Mouse (Mus musculus): ENCODE data around the gene Gm17490. TPM values are rescaled to one million over a fixed set of nuclear protein-coding genes. Genes with fewer than 3 reads are reported as not detected.

Gm17490 gene
- polyA plus RNA-seq, 1 experiment from 2014 or later, result not detected

DNA sequence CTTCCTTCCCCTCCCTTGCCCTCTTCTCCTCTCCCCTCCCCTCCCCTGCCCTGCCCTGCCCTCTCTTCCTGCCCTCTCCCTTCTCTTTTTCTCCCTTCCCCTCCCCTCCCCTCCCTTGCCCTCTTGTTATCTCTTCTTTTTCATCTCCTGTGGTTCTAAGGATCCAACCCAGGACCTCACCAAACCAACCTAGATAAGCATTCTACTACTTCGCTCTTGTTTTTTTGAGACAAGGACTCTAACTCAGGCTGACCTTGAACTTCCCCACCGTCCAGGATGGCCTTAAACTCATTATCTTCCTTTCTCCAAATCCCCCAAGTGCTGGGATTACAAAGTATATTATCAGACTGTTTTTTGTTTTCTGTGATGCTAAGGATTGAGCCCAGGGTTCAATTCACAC lies 26.7 kb upstream of the Gm17490 start:
- no peaks in the 10 kb centered on the region for H3K36me3 ChIP-seq

DNA sequence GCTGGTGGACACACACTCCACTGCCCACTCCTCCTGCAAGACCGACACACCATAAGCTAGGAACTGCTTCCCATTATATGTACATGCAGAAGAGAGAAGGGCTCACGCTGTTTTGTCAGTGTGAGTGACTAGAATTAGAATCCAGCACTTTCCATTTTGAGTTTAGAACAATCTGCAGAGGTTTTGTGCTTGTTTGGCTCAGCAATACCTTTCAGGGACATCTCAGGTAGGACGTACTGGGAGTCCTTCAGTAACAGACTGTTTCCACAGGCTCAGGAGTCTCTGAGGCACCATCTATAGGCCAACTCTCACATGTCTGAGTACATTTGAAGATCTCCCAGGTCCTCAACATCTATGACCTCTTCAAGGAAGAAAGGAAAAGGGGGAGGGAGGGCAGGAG lies 26.1 kb upstream of the Gm17490 start:
- DNase-seq (ENCODE audit: low spot score), result no peak
- H3K4me1 ChIP-seq (replicated peaks), result no peaks in the 10 kb centered on the region
- H3K9me3 ChIP-seq, result no peaks in the 10 kb centered on the region
- H3K27me3 ChIP-seq (ENCODE audit: insufficient read depth, poor library complexity, severe bottlenecking), result no peaks in the 10 kb centered on the region
- 88% methylated on average over 3 of the region's 3 CpGs for whole genome bisulfite sequencing
- no peak overlapping the region for H3K4me3 ChIP-seq
- no peaks in the 10 kb centered on the region for H3K36me3 ChIP-seq
- H3K27ac ChIP-seq, result no peak overlapping the region

More for the DNA sequence above, 26.7 kb upstream of the Gm17490 start:
- no peak for DNase-seq (ENCODE audit: low spot score)
- 81% methylated on average over 2 of the region's 2 CpGs for WGBS
- no peaks in the 10 kb centered on the region for H3K9me3 ChIP-seq
- H3K27me3 ChIP-seq (ENCODE audit: insufficient read depth, poor library complexity, severe bottlenecking), result no peaks in the 10 kb centered on the region
- H3K4me3 ChIP-seq, result no peak overlapping the region
- no peak overlapping the region for H3K27ac ChIP-seq
- H3K4me1 ChIP-seq (replicated peaks), result no peaks in the 10 kb centered on the region

GRCm38 (mm10) chr2:11651476-11651875 lies 25.4 kb upstream of the Gm17490 start:
- no peak overlapping the region for H3K4me3 ChIP-seq
- DNase-seq (ENCODE audit: low spot score), result no peak
- 67% methylated on average over 3 of the region's 3 CpGs for WGBS

GRCm38 (mm10) chr2:11645297-11645696 lies 19.2 kb upstream of the Gm17490 start:
- no peaks in the 10 kb centered on the region for H3K36me3 ChIP-seq
- H3K27me3 ChIP-seq (ENCODE audit: insufficient read depth, poor library complexity, severe bottlenecking), result no peaks in the 10 kb centered on the region
- DNase-seq (ENCODE audit: low spot score), result no peak
- H3K9me3 ChIP-seq, result no peaks in the 10 kb centered on the region
- H3K4me3 ChIP-seq, result no peak overlapping the region
- WGBS, result 91% methylated on average over 2 of the region's 2 CpGs
- no peaks in the 10 kb centered on the region for H3K4me1 ChIP-seq (replicated peaks)
- H3K27ac ChIP-seq, result no peak overlapping the region

More at GRCm38 (mm10) chr2:11651476-11651875, 25.4 kb upstream of the Gm17490 start:
- H3K36me3 ChIP-seq, result no peaks in the 10 kb centered on the region
- H3K9me3 ChIP-seq, result no peaks in the 10 kb centered on the region
- no peaks in the 10 kb centered on the region for H3K27me3 ChIP-seq (ENCODE audit: insufficient read depth, poor library complexity, severe bottlenecking)
- no peak overlapping the region for H3K27ac ChIP-seq
- H3K4me1 ChIP-seq (replicated peaks), result no peaks in the 10 kb centered on the region

DNA sequence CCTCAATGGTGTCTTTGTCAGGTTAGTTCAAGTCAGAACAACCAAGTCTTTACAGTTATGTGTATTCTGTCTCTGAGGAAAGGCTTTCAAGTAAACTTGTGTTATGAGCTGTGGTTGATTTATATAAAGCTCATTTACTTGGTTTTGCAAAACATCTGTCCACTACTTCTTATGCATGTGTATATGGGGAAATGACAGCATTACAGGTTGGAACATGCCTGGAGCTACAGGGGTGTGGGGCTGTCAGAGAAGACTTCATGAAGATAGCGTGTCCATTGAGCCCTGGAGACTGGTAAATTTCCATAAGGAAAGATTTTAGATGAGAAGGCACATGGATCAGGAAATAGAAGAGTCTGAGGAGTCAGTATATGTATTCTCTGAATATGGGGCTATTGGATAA lies 18.0 kb upstream of the Gm17490 start:
- H3K27me3 ChIP-seq (ENCODE audit: insufficient read depth, poor library complexity, severe bottlenecking), result no peaks in the 10 kb centered on the region
- H3K4me3 ChIP-seq, result no peak overlapping the region
- H3K36me3 ChIP-seq, result no peaks in the 10 kb centered on the region
- no peaks in the 10 kb centered on the region for H3K4me1 ChIP-seq (replicated peaks)
- WGBS, result 82% methylated on average over 1 of the region's 1 CpGs
- no peak overlapping the region for H3K27ac ChIP-seq
- H3K9me3 ChIP-seq, result no peaks in the 10 kb centered on the region
- no peak for DNase-seq (ENCODE audit: low spot score)

GRCm38 (mm10) chr2:11642451-11642941 lies 16.4 kb upstream of the Gm17490 start, which contains the start of gene Il2ra:
TSS of gene Il2ra (plus strand) at chr2:11642807.
- 91% methylated on average over 3 of the region's 3 CpGs for WGBS

GRCm38 (mm10) chr2:11637115-11637514 lies 11.1 kb upstream of the Gm17490 start:
- no peaks in the 10 kb centered on the region for H3K27me3 ChIP-seq (ENCODE audit: insufficient read depth, poor library complexity, severe bottlenecking)
- 66% methylated on average over 1 of the region's 1 CpGs for WGBS
- no peak for DNase-seq (ENCODE audit: low spot score)
- H3K4me3 ChIP-seq, result no peak overlapping the region
- no peak overlapping the region for H3K27ac ChIP-seq
- no peaks in the 10 kb centered on the region for H3K9me3 ChIP-seq
- no peaks in the 10 kb centered on the region for H3K4me1 ChIP-seq (replicated peaks)
- H3K36me3 ChIP-seq, result no peaks in the 10 kb centered on the region

More at GRCm38 (mm10) chr2:11642451-11642941, 16.4 kb upstream of the Gm17490 start, which contains the start of gene Il2ra:
- H3K27ac ChIP-seq, result no peak within 1 kb of the TSS
- H3K36me3 ChIP-seq, result no peaks in the 10 kb centered on the region
- H3K4me1 ChIP-seq (replicated peaks), result no peaks in the 10 kb centered on the region
- no peak within 1 kb of the TSS for H3K4me3 ChIP-seq
- no peaks in the 10 kb centered on the region for H3K9me3 ChIP-seq
- no peak for DNase-seq (ENCODE audit: low spot score)
- no peaks in the 10 kb centered on the region for H3K27me3 ChIP-seq (ENCODE audit: insufficient read depth, poor library complexity, severe bottlenecking)

- 76% methylated on average over 3 of the region's 3 CpGs for WGBS
- Histone ChIP-seq H3K27ac (no peak overlapping the region), H3K36me3 (no peaks in the 10 kb centered on the region), H3K4me3 (no peak overlapping the region), H3K9me3 (no peaks in the 10 kb centered on the region), H3K4me1 (replicated peaks) (no peaks in the 10 kb centered on the region), H3K27me3 (ENCODE audit: insufficient read depth, poor library complexity, severe bottlenecking) (no peaks in the 10 kb centered on the region)
- DNase-seq (ENCODE audit: low spot score), result no peak
Observed at GRCm38 (mm10) chr2:11636138-11636480, 10.0 kb upstream of the Gm17490 start.

DNA sequence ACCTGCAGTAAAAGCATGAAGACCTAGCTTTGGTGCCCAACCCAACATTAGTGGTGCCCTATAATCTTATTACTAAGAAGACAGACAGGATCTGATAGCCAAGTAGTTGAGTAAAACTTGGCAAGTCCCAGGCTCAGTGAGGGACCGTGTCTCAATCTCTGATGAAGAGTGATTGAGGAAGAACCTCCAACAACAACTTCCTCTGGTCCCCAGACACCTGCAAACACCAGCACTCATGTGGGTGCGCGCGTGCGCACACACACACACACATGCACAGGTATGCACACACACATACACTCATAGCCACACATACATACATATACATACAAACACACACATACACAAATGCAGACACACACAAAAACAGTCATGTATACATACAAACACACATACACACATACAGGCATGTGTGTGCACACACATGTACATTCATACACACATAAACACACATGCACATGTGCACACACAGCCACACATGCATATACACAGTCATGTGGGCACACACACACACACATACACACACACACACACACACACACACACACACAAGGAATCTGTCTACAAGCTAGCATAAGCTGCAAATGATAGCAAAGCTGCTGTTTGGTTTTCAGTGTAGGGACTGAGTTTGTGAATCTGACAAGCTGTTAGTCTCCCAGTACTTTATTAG lies 9.5 kb upstream of the Gm17490 start:
- Histone ChIP-seq H3K9me3 (no peaks in the 10 kb centered on the region), H3K4me1 (replicated peaks) (no peaks in the 10 kb centered on the region), H3K4me3 (no peak overlapping the region), H3K27ac (no peak overlapping the region), H3K27me3 (ENCODE audit: insufficient read depth, poor library complexity, severe bottlenecking) (no peaks in the 10 kb centered on the region), H3K36me3 (no peaks in the 10 kb centered on the region)
- WGBS, result 95% methylated on average over 5 of the region's 5 CpGs
- no peak for DNase-seq (ENCODE audit: low spot score)

DNA sequence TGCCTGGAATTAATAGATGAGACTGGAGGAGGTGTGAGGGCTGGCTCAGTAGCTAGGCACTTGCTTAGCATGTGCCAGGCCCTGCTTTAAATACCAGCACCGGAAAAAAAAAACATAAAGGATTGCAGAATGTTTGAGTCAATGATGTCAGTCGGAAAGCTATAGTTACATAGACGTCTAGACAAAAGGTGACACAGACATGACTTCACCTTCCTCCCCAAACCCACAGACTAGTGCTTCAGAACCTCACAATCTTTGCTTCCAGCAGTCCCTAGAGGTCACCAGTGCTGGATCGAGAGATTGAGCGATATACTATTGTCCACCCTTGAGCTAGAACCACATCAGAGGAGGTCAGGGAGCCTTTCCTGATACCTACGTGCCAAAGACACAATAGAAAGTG lies 9.0 kb upstream of the Gm17490 start:
- Histone ChIP-seq H3K36me3 (no peaks in the 10 kb centered on the region), H3K27ac (no peak overlapping the region), H3K4me1 (replicated peaks) (no peaks in the 10 kb centered on the region), H3K27me3 (ENCODE audit: insufficient read depth, poor library complexity, severe bottlenecking) (no peaks in the 10 kb centered on the region), H3K4me3 (no peak overlapping the region), H3K9me3 (no peaks in the 10 kb centered on the region)
- DNase-seq (ENCODE audit: low spot score), result no peak
- WGBS, result 88% methylated on average over 6 of the region's 6 CpGs

DNA sequence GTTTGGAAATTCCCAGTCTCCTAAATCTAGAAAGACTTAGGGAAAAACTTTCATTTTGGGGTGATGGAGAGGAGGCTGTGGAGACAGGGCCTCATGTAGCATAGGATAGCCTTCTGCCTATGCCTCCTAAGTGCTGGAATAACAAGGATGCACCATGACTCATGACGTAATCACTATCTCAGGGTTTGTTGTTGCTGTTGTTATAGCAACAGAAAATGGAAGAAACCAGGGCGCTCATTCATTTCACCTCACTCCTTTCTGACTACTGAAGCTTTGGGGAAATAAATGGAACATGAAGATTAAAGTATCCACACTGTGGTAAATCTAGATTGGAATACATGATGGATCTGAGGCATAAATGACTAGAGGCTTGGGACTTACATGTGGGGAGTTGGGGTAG lies 2.3 kb downstream of the Gm17490 start:
- H3K9me3 ChIP-seq, result no peaks in the 10 kb centered on the region
- H3K4me3 ChIP-seq, result no peak overlapping the region
- no peaks in the 10 kb centered on the region for H3K27me3 ChIP-seq (ENCODE audit: insufficient read depth, poor library complexity, severe bottlenecking)
- H3K27ac ChIP-seq, result no peak overlapping the region
- no peaks in the 10 kb centered on the region for H3K4me1 ChIP-seq (replicated peaks)
- DNase-seq (ENCODE audit: low spot score), result no peak
- 90% methylated on average over 2 of the region's 2 CpGs for WGBS
- no peaks in the 10 kb centered on the region for H3K36me3 ChIP-seq

DNA sequence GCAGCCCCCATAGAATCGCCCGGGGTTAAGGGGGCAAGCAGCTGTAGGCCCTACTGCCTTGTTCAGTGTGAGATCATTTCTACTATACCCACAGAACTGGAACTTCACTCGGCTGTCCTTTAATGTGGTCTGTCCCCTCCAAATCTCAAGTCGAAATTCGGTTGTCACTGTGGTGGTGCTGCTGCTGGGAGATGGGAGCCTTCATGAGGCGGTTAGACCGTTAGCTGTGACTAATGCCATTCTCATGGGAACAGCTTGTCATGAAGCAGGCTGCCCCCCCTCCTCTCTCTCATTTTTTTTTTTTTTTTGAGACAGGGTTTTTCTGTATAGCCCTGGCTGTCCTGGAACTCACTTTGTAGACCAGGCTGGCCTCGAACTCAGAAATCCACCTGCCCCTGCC lies 2.9 kb downstream of the Gm17490 start:
- 92% methylated on average over 8 of the region's 8 CpGs for WGBS

GRCm38 (mm10) chr2:11619598-11619997 lies 6.5 kb downstream of the Gm17490 start:
- no peak for DNase-seq (ENCODE audit: low spot score)

More for the DNA sequence above, 2.9 kb downstream of the Gm17490 start:
- Histone ChIP-seq H3K4me1 (replicated peaks) (no peaks in the 10 kb centered on the region), H3K27me3 (ENCODE audit: insufficient read depth, poor library complexity, severe bottlenecking) (no peaks in the 10 kb centered on the region), H3K9me3 (no peaks in the 10 kb centered on the region), H3K4me3 (no peak overlapping the region), H3K27ac (no peak overlapping the region), H3K36me3 (no peaks in the 10 kb centered on the region)
- no peak for DNase-seq (ENCODE audit: low spot score)

More at GRCm38 (mm10) chr2:11619598-11619997, 6.5 kb downstream of the Gm17490 start:
- Histone ChIP-seq H3K27me3 (ENCODE audit: insufficient read depth, poor library complexity, severe bottlenecking) (no peaks in the 10 kb centered on the region), H3K4me3 (no peak overlapping the region), H3K4me1 (replicated peaks) (no peaks in the 10 kb centered on the region), H3K27ac (no peak overlapping the region), H3K36me3 (no peaks in the 10 kb centered on the region), H3K9me3 (peaks cover 5% of the 10 kb centered on the region; the same call in 1 of the 2 replicates)
- 83% methylated on average over 2 of the region's 2 CpGs for WGBS
